ENCODE assay signal across 17 mouse cellular contexts in the genomic region with DNA sequence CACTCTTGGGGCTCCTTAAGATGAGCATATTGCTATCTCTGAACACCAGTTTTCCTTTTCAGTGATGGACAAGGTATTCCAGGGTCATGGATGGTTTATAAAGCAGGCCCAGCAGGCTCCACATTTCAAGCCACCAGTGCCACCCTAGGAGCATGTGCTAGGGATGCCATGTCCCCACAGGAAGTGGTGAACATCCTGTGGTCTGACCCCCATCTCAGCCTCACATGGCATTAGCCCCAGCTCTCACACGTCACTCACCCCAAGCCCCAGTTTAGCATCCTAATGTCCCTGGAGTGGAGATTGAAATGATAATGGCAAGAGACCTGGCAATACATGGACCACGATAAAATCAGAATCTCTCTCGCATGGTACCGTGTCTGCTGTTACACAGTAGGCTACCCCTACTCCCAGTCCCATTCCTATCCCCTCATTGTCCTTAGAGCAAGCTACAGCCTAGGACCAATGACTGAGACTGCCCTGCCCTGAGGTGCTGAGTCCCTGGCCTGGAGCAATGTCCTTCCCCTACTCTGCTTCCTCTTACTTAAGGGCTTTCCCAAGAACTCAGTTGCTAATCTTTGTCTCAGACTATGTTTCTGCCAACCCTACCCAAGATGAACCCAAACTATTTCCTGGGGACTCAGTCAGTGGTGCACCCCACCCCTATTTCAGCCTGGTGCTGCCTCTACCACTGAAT. TPM values are rescaled to one million over a fixed set of nuclear protein-coding genes. Genes with fewer than 3 reads are reported as not detected.
DNase-seq lines count a peak whose midpoint lies in the region; ATAC-seq and TF ChIP-seq lines count a peak whose summit lies in the region.
"Had no signal": no experiment of that assay in that cellular context is flagged by ENCODE, and none has a peak within 500 bp of the region (broad histone marks: within the 10 kb centered on the region; RNA-seq: fewer than 3 reads in every experiment).

No protein-coding gene starts in this region.

- H3K27ac ChIP-seq in hindbrain, embryonic 10.5 days = peak overlapping the region; percentile 2; the same call in 1 of the 2 replicates
- H3K27ac ChIP-seq in hindbrain, embryonic 11.5 days (ENCODE audit: low read depth, low read length) = no peak overlapping the region
- H3K27ac ChIP-seq in bone marrow, adult 2 months (ENCODE audit: control insufficient read depth, insufficient read depth, low read depth, low read length, poor library complexity) = peak overlapping the region; percentile 85
- H3K27ac ChIP-seq in liver, embryonic 12.5 days = peak overlapping the region; percentile 89
- H3K27ac ChIP-seq: hindbrain, embryonic 13.5 days had no signal

- TF ChIP-seq CTCF in bone marrow, adult 2 months (IDR thresholded peaks at IDR 0.05; ENCODE audit: control insufficient read depth, insufficient read depth, low read length) = no peak

- no peak for TF ChIP-seq POLR2A in bone marrow, adult 2 months (IDR thresholded peaks at IDR 0.05; ENCODE audit: borderline replicate concordance, control insufficient read depth, low read depth, low read length)

- no peak overlapping the region for H3K9ac ChIP-seq in hindbrain, embryonic 11.5 days (ENCODE audit: low read depth, low read length)
- H3K9ac ChIP-seq in liver, embryonic 12.5 days = peak overlapping the region; percentile 66; the same call in 1 of the 2 replicates
- H3K9ac ChIP-seq: hindbrain, embryonic 13.5 days had no signal

- no peak for DNase-seq in hindbrain, embryonic 10.5 days (ENCODE audit: low spot score)
- DNase-seq in hindbrain, embryonic 11.5 days (ENCODE audit: low spot score) = no peak
- DNase-seq in natural killer cell, adult 2 months (ENCODE audit: low spot score in 2 of 2) = peak; percentile 23 to 26
- DNase-seq in layer of hippocampus, adult 11-12 months (ENCODE audit: low spot score) = no peak
- DNase-seq in gastrocnemius, adult 8-10 months (ENCODE audit: low spot score in 2 of 2) = no peak
- DNase-seq in lung, postnatal 14 days = no peak
- DNase-seq: cerebellum, adult 11-12 months; gastrocnemius, postnatal 14 days; kidney, adult 18-20 months; lung, adult 18-20 months; right cerebral cortex, postnatal 14 days had no signal

- H3K36me3 ChIP-seq in hindbrain, embryonic 10.5 days = no peaks in the 10 kb centered on the region
- no peaks in the 10 kb centered on the region for H3K36me3 ChIP-seq in hindbrain, embryonic 11.5 days (ENCODE audit: control insufficient read depth, insufficient read depth, low read length)
- H3K36me3 ChIP-seq in liver, embryonic 12.5 days = no peaks in the 10 kb centered on the region
- H3K36me3 ChIP-seq: heart, embryonic 12.5 days; hindbrain, embryonic 13.5 days had no signal

- WGBS in hindbrain, embryonic 10.5 days = 77% methylated on average over 4 of the region's 4 CpGs
- whole genome bisulfite sequencing in hindbrain, embryonic 11.5 days = 74% methylated on average over 4 of the region's 4 CpGs
- 15% methylated on average over 4 of the region's 4 CpGs for WGBS in bone marrow, adult 2 months
- WGBS in liver, embryonic 12.5 days (ENCODE audit: insufficient replicate concordance) = 69% methylated on average over 4 of the region's 4 CpGs

- H3K9me3 ChIP-seq in hindbrain, embryonic 10.5 days = no peaks in the 10 kb centered on the region
- no peaks in the 10 kb centered on the region for H3K9me3 ChIP-seq in hindbrain, embryonic 11.5 days (ENCODE audit: control insufficient read depth, low read length)
- H3K9me3 ChIP-seq in liver, embryonic 12.5 days (replicated peaks) = no peaks in the 10 kb centered on the region
- H3K9me3 ChIP-seq: heart, embryonic 12.5 days; hindbrain, embryonic 13.5 days had no signal

- ATAC-seq in hindbrain, embryonic 11.5 days (ENCODE audit: low FRiP score) = no peak
- no peak for ATAC-seq in liver, embryonic 12.5 days
- ATAC-seq: activated CD4-positive, CD25-positive, alpha-beta regulatory T cell, adult 4 months; forebrain, embryonic 16.5 days had no signal

- H3K27me3 ChIP-seq in hindbrain, embryonic 10.5 days (ENCODE audit: insufficient read depth, poor library complexity, severe bottlenecking) = peaks cover 62% of the 10 kb centered on the region
- peaks cover 2% of the 10 kb centered on the region; the same call in 1 of the 2 replicates for H3K27me3 ChIP-seq in hindbrain, embryonic 11.5 days (ENCODE audit: control insufficient read depth, insufficient read depth, low read length)
- no peaks in the 10 kb centered on the region for H3K27me3 ChIP-seq in liver, embryonic 12.5 days (replicated peaks)

- H3K4me3 ChIP-seq in hindbrain, embryonic 10.5 days = no peak overlapping the region
- H3K4me3 ChIP-seq in hindbrain, embryonic 11.5 days (ENCODE audit: low read depth, low read length) = no peak overlapping the region
- H3K4me3 ChIP-seq in bone marrow, adult 2 months (replicated peaks; ENCODE audit: control insufficient read depth, low read depth, low read length) = no peak overlapping the region
- no peak overlapping the region for H3K4me3 ChIP-seq in liver, embryonic 12.5 days
- H3K4me3 ChIP-seq: heart, embryonic 12.5 days; hindbrain, embryonic 13.5 days had no signal

- no peak overlapping the region for H3K4me2 ChIP-seq in hindbrain, embryonic 11.5 days (replicated peaks; ENCODE audit: low read depth, low read length)
- peak overlapping the region; percentile 65 for H3K4me2 ChIP-seq in liver, embryonic 12.5 days
- H3K4me2 ChIP-seq: heart, embryonic 12.5 days; hindbrain, embryonic 13.5 days had no signal

- peaks cover 72% of the 10 kb centered on the region for H3K4me1 ChIP-seq in hindbrain, embryonic 10.5 days (replicated peaks)
- peaks cover 11% of the 10 kb centered on the region for H3K4me1 ChIP-seq in hindbrain, embryonic 11.5 days (replicated peaks; ENCODE audit: control insufficient read depth, insufficient read depth, low read length)
- H3K4me1 ChIP-seq in bone marrow, adult 2 months (ENCODE audit: control insufficient read depth, insufficient read depth, low read length) = peaks cover 14% of the 10 kb centered on the region
- peaks cover 78% of the 10 kb centered on the region for H3K4me1 ChIP-seq in liver, embryonic 12.5 days

RNA-seq across cellular contexts. Expression of gene Flrt1, which starts 10.7 kb away (rescaled TPM):
- polyA plus RNA-seq in hindbrain, embryonic 10.5 days (2016; fragmentation: Nextera tagmentation; extraction: Ambion mirVana) = 3.1 and 4.0 TPM in 2 replicates
- polyA plus RNA-seq in hindbrain, embryonic 11.5 days (2014; fragmentation: Nextera tagmentation; extraction: Ambion mirVana) = 4.6 and 5.6 TPM in 2 replicates
- polyA plus RNA-seq in bone marrow, adult 2 months (2011; ENCODE audit: insufficient read depth, insufficient read length, low replicate concordance, missing spikeins) = not detected in 2 replicates
- 0.23 TPM in 2 replicates for polyA plus RNA-seq in liver, embryonic 12.5 days (2016; fragmentation: Nextera tagmentation; extraction: Ambion mirVana)
- 1 to 10 TPM in 3 of 4 experiments, under 1 TPM in 1; 0.83 to 2.9 (median 1.7) TPM for total RNA-seq in gastrocnemius, adult 8-10 months (2022)
- polyA plus RNA-seq: activated CD4-positive, CD25-positive, alpha-beta regulatory T cell, adult 4 months had no signal

RNA-seq across cellular contexts. Expression of gene Macrod1, which starts 59.6 kb away (rescaled TPM):
- 2.9 and 3.4 TPM in 2 replicates for polyA plus RNA-seq in hindbrain, embryonic 10.5 days (2016; fragmentation: Nextera tagmentation; extraction: Ambion mirVana)
- 2.8 and 3.1 TPM in 2 replicates for polyA plus RNA-seq in hindbrain, embryonic 11.5 days (2014; fragmentation: Nextera tagmentation; extraction: Ambion mirVana)
- 4.8 and 6.2 TPM in 2 replicates for polyA plus RNA-seq in bone marrow, adult 2 months (2011; ENCODE audit: insufficient read depth, insufficient read length, low replicate concordance, missing spikeins)
- polyA plus RNA-seq in liver, embryonic 12.5 days (2016; fragmentation: Nextera tagmentation; extraction: Ambion mirVana) = 6.4 and 7.6 TPM in 2 replicates
- 100 to 1,000 TPM; 279 to 336 (median 292) TPM for total RNA-seq in gastrocnemius, adult 8-10 months (2022)

Comparison
In these comparisons a context has a peak if more than half of its experiments do, and no peak if none do; other contexts are left out.
1. DNase-seq: peak in natural killer cell, adult 2 months (2 of 2); none in hindbrain, embryonic 10.5 days (single experiment), hindbrain, embryonic 11.5 days (single experiment), layer of hippocampus, adult 11-12 months (single experiment), gastrocnemius, adult 8-10 months (0 of 2) and lung, postnatal 14 days (single experiment).